Comparison of ENCODE assay signal across 8 mouse cellular contexts in genomic region chr4:65123741-65124224, GRCm38 (mm10). TPM values are rescaled to one million over a fixed set of nuclear protein-coding genes. Genes with fewer than 3 reads are reported as not detected.
A peak's percentile ranks its signal among the peaks of the same experiment; 100 is the strongest.
DNase-seq lines count a peak whose midpoint lies in the region; ATAC-seq and TF ChIP-seq lines count a peak whose summit lies in the region.

Pappa (plus strand) TSS chr4:65124174.

- peak within 1 kb of the TSS; percentile 84 for H3K27ac ChIP-seq in lung, embryonic 14.5 days (ENCODE audit: low read depth)
- peak within 1 kb of the TSS; percentile 20; the same call in 1 of the 2 replicates for H3K27ac ChIP-seq in embryonic facial prominence, embryonic 12.5 days
- no peak within 1 kb of the TSS for H3K27ac ChIP-seq in intestine, postnatal 0 days (ENCODE audit: low read depth, low read length)
- no peak within 1 kb of the TSS for H3K27ac ChIP-seq in neural tube, embryonic 15.5 days (replicated peaks)

- H3K27me3 ChIP-seq in lung, embryonic 14.5 days (ENCODE audit: insufficient read depth, low read length): no peaks in the 10 kb centered on the region
- peaks cover 23% of the 10 kb centered on the region; the same call in 1 of the 2 replicates for H3K27me3 ChIP-seq in embryonic facial prominence, embryonic 12.5 days
- H3K27me3 ChIP-seq in intestine, postnatal 0 days (replicated peaks; ENCODE audit: control insufficient read depth, insufficient read depth, low read length): peaks cover 28% of the 10 kb centered on the region
- peaks cover 20% of the 10 kb centered on the region for H3K27me3 ChIP-seq in neural tube, embryonic 15.5 days (replicated peaks)

- peak within 1 kb of the TSS; percentile 55 for H3K4me3 ChIP-seq in lung, embryonic 14.5 days (ENCODE audit: low read depth, low read length)
- H3K4me3 ChIP-seq in embryonic facial prominence, embryonic 12.5 days: peak within 1 kb of the TSS; percentile 54
- H3K4me3 ChIP-seq in intestine, postnatal 0 days (ENCODE audit: low read depth, low read length): peak within 1 kb of the TSS; percentile 46
- peak within 1 kb of the TSS; percentile 55 for H3K4me3 ChIP-seq in neural tube, embryonic 15.5 days (replicated peaks)

- H3K36me3 ChIP-seq in lung, embryonic 14.5 days (ENCODE audit: insufficient read depth): no peaks in the 10 kb centered on the region
- no peaks in the 10 kb centered on the region for H3K36me3 ChIP-seq in embryonic facial prominence, embryonic 12.5 days
- no peaks in the 10 kb centered on the region for H3K36me3 ChIP-seq in intestine, postnatal 0 days (ENCODE audit: control insufficient read depth, insufficient read depth)
- no peaks in the 10 kb centered on the region for H3K36me3 ChIP-seq in neural tube, embryonic 15.5 days

- DNase-seq in lung, embryonic 14.5 days: peak; percentile 45
- no peak for DNase-seq in lung, postnatal 4 days
- DNase-seq in gastrocnemius, adult 8-10 months (ENCODE audit: low spot score in 2 of 2): no peak
- DNase-seq in adrenal gland, postnatal 10 days: no peak
- DNase-seq in spleen, adult 18-20 months: no peak

- no peak for TF ChIP-seq CTCF in lung, embryonic 14.5 days (IDR thresholded peaks at IDR 0.05; ENCODE audit: low read depth)
- no peak for TF ChIP-seq CTCF in intestine, postnatal 0 days (IDR thresholded peaks at IDR 0.05; ENCODE audit: low read depth)

- 0% methylated on average over 15 of the region's 16 CpGs for WGBS in lung, embryonic 14.5 days
- under 1% methylated on average over 16 of the region's 16 CpGs for WGBS in embryonic facial prominence, embryonic 12.5 days
- WGBS in intestine, postnatal 0 days: 1% methylated on average over 15 of the region's 16 CpGs
- 0% methylated on average over 15 of the region's 16 CpGs for WGBS in neural tube, embryonic 15.5 days

- H3K9me3 ChIP-seq in lung, embryonic 14.5 days (ENCODE audit: low read depth, low read length): no peaks in the 10 kb centered on the region
- no peaks in the 10 kb centered on the region for H3K9me3 ChIP-seq in embryonic facial prominence, embryonic 12.5 days
- no peaks in the 10 kb centered on the region for H3K9me3 ChIP-seq in intestine, postnatal 0 days (ENCODE audit: control insufficient read depth)
- no peaks in the 10 kb centered on the region for H3K9me3 ChIP-seq in neural tube, embryonic 15.5 days (replicated peaks)

- no peak for ATAC-seq in lung, embryonic 14.5 days (ENCODE audit: insufficient read depth)
- ATAC-seq in embryonic facial prominence, embryonic 12.5 days (ENCODE audit: insufficient number of reproducible peaks, insufficient read depth, low FRiP score, low TSS enrichment): no peak
- no peak for ATAC-seq in intestine, postnatal 0 days
- ATAC-seq in neural tube, embryonic 15.5 days (ENCODE audit: low FRiP score): no peak

- 0 out of 2 replicates have a peak, but pooled peaks cover 2% of the 10 kb centered on the region for H3K4me1 ChIP-seq in lung, embryonic 14.5 days (ENCODE audit: insufficient read depth)
- H3K4me1 ChIP-seq in embryonic facial prominence, embryonic 12.5 days: peaks cover 13% of the 10 kb centered on the region
- no peaks in the 10 kb centered on the region for H3K4me1 ChIP-seq in intestine, postnatal 0 days (replicated peaks; ENCODE audit: control insufficient read depth, insufficient read depth, low read length)
- H3K4me1 ChIP-seq in neural tube, embryonic 15.5 days: peaks cover 38% of the 10 kb centered on the region

- H3K4me2 ChIP-seq in lung, embryonic 14.5 days: peak within 1 kb of the TSS; percentile 84
- peak within 1 kb of the TSS; percentile 87 for H3K4me2 ChIP-seq in embryonic facial prominence, embryonic 12.5 days (replicated peaks)
- peak within 1 kb of the TSS; percentile 76 for H3K4me2 ChIP-seq in intestine, postnatal 0 days (replicated peaks; ENCODE audit: low read depth)
- peak within 1 kb of the TSS; percentile 96 for H3K4me2 ChIP-seq in neural tube, embryonic 15.5 days

- H3K9ac ChIP-seq in lung, embryonic 14.5 days: peak within 1 kb of the TSS; percentile 62
- H3K9ac ChIP-seq in embryonic facial prominence, embryonic 12.5 days: peak within 1 kb of the TSS; percentile 66
- peak within 1 kb of the TSS; percentile 42; the same call in 1 of the 2 replicates for H3K9ac ChIP-seq in intestine, postnatal 0 days (ENCODE audit: low read depth, low read length)
- peak within 1 kb of the TSS; percentile 57 for H3K9ac ChIP-seq in neural tube, embryonic 15.5 days (replicated peaks)

RNA-seq across cellular contexts. Expression of gene Pappa, which starts in this region (rescaled TPM):
- polyA plus RNA-seq in lung, embryonic 14.5 days (2014; fragmentation: Nextera tagmentation; extraction: Ambion mirVana): 2.4 and 2.6 TPM in 2 replicates
- 1.7 and 1.9 TPM in 2 replicates for polyA plus RNA-seq in embryonic facial prominence, embryonic 12.5 days (2016; fragmentation: Nextera tagmentation; extraction: Ambion mirVana)
- polyA plus RNA-seq in intestine, postnatal 0 days (2015; fragmentation: Nextera tagmentation; extraction: Ambion mirVana): 0.33 and 0.37 TPM in 2 replicates
- polyA plus RNA-seq in neural tube, embryonic 15.5 days (2015; fragmentation: Nextera tagmentation; extraction: Ambion mirVana): 1.1 and 1.4 TPM in 2 replicates
- under 1 TPM; 0.27 to 0.43 (median 0.29) TPM for total RNA-seq in gastrocnemius, adult 8-10 months (2022)
- 1 to 10 TPM; 1.2 TPM for total RNA-seq in adrenal gland, postnatal 10 days (2021)

Comparison
In these comparisons a context has a peak if more than half of its experiments do, and no peak if none do; other contexts are left out.
1. H3K27ac ChIP-seq: peak in lung, embryonic 14.5 days (single experiment) and embryonic facial prominence, embryonic 12.5 days (single experiment); none in intestine, postnatal 0 days (single experiment) and neural tube, embryonic 15.5 days (single experiment).
2. Peak in every context shown above with its lines, with median percentiles within 50 percentile points of each other: H3K4me2 ChIP-seq, H3K4me3 ChIP-seq and H3K9ac ChIP-seq.